Mouse (Mus musculus) stomach, embryonic 16.5 days (tissue): ENCODE measurements around the gene Olfr970. TPM values are rescaled to one million over a fixed set of nuclear protein-coding genes. Genes with fewer than 3 reads are reported as not detected.
"Not testable (repeated sequence)": the region's sequence is repeated elsewhere in the genome, so short reads cannot be mapped to it uniquely, and the experiment has no call there.

Source experiments
- ATAC-seq: fragments of 200-750 bp; cut with Nextera tagmentation; 2 replicates; pipeline ENCODE4 v1.8.0; 2017; ENCODE audit warnings: moderate number of reproducible peaks, moderate TSS enrichment; ENCODE audit not compliant: insufficient read depth, low FRiP score
- H3K27ac ChIP-seq: fragments of 300-500 bp; sonication (generic); 2 replicates; pipeline ENCODE4 v1.5.1; 2014; ENCODE audit warnings: low read length
- H3K27me3 ChIP-seq: fragments of 300-500 bp; sonication (generic); 2 replicates; pipeline ENCODE4 v1.6.1; 2014; ENCODE audit warnings: low read length, control low read depth, mixed read lengths; ENCODE audit not compliant: control insufficient read depth, insufficient read depth
- H3K36me3 ChIP-seq: fragments of 300-500 bp; sonication (generic); 2 replicates; pipeline ENCODE4 v1.6.1; 2014; ENCODE audit warnings: low read length; ENCODE audit not compliant: control insufficient read depth, insufficient read depth
- H3K4me1 ChIP-seq: fragments of 300-500 bp; sonication (generic); 2 replicates; pipeline ENCODE4 v1.6.1; 2014; ENCODE audit warnings: low read length, control low read depth, mixed read lengths; ENCODE audit not compliant: control insufficient read depth, insufficient read depth
- H3K4me2 ChIP-seq: fragments of 300-500 bp; sonication (generic); 2 replicates; pipeline ENCODE4 v1.6.1; 2014; ENCODE audit warnings: low read depth, low read length, mixed read lengths
- H3K4me3 ChIP-seq: fragments of 300-500 bp; sonication (generic); replicated peaks from 2 replicates; pipeline ENCODE4 v1.5.1; 2014; ENCODE audit warnings: mild to moderate bottlenecking, low read length
- H3K9ac ChIP-seq: fragments of 300-500 bp; sonication (generic); 2 replicates; pipeline ENCODE4 v1.6.1; 2014; ENCODE audit warnings: low read length
- H3K9me3 ChIP-seq: fragments of 300-500 bp; sonication (generic); replicated peaks from 2 replicates; pipeline ENCODE4 v1.6.1; 2016; ENCODE audit warnings: low read length, control low read depth; ENCODE audit not compliant: control insufficient read depth
- WGBS: fragments of 180-500 bp; shearing (Covaris S2); extraction: QIAGEN DNeasy Blood & Tissue Kit; methylation state at CpG from one replicate; pipeline ENCODE4 v1.1.7; 2014; 5-methylcytosine and 5-hydroxymethylcytosine counted together
- polyA plus RNA-seq: library from polyadenylated mRNA; unstranded; fragments of >200 nt; fragmentation: Nextera tagmentation; extraction: Ambion mirVana; gene quantifications from 2 replicates; pipeline ENCODE4 v1.2.1, GENCODE M21; 2015

Gene Olfr970
- not detected in 2 replicates for polyA plus RNA-seq

DNA sequence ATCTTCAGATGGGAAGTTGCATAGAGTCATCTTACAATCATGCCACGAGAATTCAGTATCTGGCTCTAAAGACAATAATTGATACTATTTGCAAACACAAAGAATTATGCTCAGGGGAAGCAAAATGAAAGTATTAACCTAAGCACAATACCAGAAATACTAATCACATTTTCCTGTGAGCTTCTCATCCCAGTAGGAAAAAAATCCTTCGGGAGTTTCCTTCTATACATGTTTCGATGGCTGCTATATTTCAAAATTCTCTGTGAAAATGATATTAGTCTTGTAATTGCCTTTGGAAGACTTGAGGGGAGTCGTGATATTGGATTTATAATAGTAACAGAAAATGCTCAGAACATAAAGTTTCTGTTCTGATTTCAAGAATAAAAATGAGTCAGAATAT lies at the start of gene Olfr970:
Gene Olfr970 (plus strand): TSS at position 301 of the 400 bp plus-strand sequence.
- Histone ChIP-seq H3K36me3 (no peaks in the 10 kb centered on the region), H3K4me2 (no peak within 1 kb of the TSS), H3K9ac (no peak within 1 kb of the TSS), H3K27me3 (no peaks in the 10 kb centered on the region), H3K9me3 (no peaks in the 10 kb centered on the region), H3K4me3 (no peak within 1 kb of the TSS), H3K27ac (no peak within 1 kb of the TSS), H3K4me1 (no peaks in the 10 kb centered on the region)
- 78% methylated on average over 4 of the region's 4 CpGs for WGBS
- ATAC-seq: no peak

GRCm38 (mm10) chr9:39783153-39783552 lies 25.5 kb upstream of the Olfr970 start, which contains the start of gene Olfr968:
Gene Olfr968 (minus strand): TSS chr9:39783253.
- no peak within 1 kb of the TSS for H3K27ac ChIP-seq
- no peak within 1 kb of the TSS for H3K4me2 ChIP-seq
- H3K4me1 ChIP-seq: no peaks in the 10 kb centered on the region
- H3K4me3 ChIP-seq: no peak within 1 kb of the TSS
- H3K9ac ChIP-seq: no peak within 1 kb of the TSS
- WGBS: 76% methylated on average over 1 of the region's 1 CpGs
- ATAC-seq: no peak
- H3K27me3 ChIP-seq: no peaks in the 10 kb centered on the region
- H3K9me3 ChIP-seq: no peaks in the 10 kb centered on the region
- H3K36me3 ChIP-seq: no peaks in the 10 kb centered on the region

DNA sequence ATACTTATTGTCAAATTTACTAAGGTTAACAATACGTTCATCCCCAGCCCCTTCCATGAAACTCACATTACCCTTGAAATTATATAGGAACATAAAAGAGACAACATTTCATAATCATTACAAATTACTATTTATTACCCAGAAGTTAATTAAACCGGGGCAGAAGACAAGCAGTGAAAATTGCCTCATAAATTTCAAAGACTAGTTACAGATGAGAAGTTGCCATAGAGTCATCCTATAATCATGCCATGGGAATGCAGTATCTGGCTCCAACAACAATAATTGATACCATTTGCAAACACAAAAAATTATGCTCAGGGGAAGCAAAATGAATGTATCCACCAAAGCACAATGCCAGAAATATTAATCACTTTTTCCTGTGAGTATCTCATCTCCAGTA lies 18.1 kb upstream of the Olfr970 start, which contains the start of gene Olfr969:
Gene Olfr969 (plus strand): TSS at position 388 of the 400 bp plus-strand sequence.
- Histone ChIP-seq H3K4me3 (no peak within 1 kb of the TSS), H3K27ac (no peak within 1 kb of the TSS), H3K27me3 (no peaks in the 10 kb centered on the region), H3K4me1 (no peaks in the 10 kb centered on the region), H3K9ac (no peak within 1 kb of the TSS), H3K4me2 (no peak within 1 kb of the TSS), H3K9me3 (no peaks in the 10 kb centered on the region), H3K36me3 (no peaks in the 10 kb centered on the region)
- 74% methylated on average over 2 of the region's 2 CpGs for WGBS
- ATAC-seq: no peak

- not testable (repeated sequence) for H3K27me3 ChIP-seq, H3K36me3 ChIP-seq, H3K27ac ChIP-seq, H3K4me2 ChIP-seq, ATAC-seq, H3K4me1 ChIP-seq, H3K9me3 ChIP-seq, H3K4me3 ChIP-seq, H3K9ac ChIP-seq
- 94% methylated on average over 1 of the region's 2 CpGs for WGBS
These were observed 27.9 kb downstream of the Olfr970 start, which contains the start of gene Olfr971 for GRCm38 (mm10) chr9:39836576-39836975. Gene Olfr971 (plus strand): TSS chr9:39836876.

GRCm38 (mm10) chr9:39866122-39866521 lies 57.5 kb downstream of the Olfr970 start, which contains the start of gene Olfr972:
Gene Olfr972 (plus strand): TSS chr9:39866422.
- no peaks in the 10 kb centered on the region for H3K9me3 ChIP-seq
- no peaks in the 10 kb centered on the region for H3K4me1 ChIP-seq
- H3K27me3 ChIP-seq: no peaks in the 10 kb centered on the region
- ATAC-seq: no peak
- 70% methylated on average over 2 of the region's 2 CpGs for WGBS
- H3K9ac ChIP-seq: no peak within 1 kb of the TSS
- H3K4me2 ChIP-seq: no peak within 1 kb of the TSS
- no peaks in the 10 kb centered on the region for H3K36me3 ChIP-seq
- H3K4me3 ChIP-seq: no peak within 1 kb of the TSS
- H3K27ac ChIP-seq: no peak within 1 kb of the TSS

Other genes with a start within 250 kb of the Olfr970 start
- not detected in 2 replicates for gene Olfr959, start 233.3 kb upstream of the Olfr970 start, polyA plus RNA-seq
- 30.5 and 40.5 TPM in 2 replicates for gene AW551984, start 204.5 kb upstream of the Olfr970 start, polyA plus RNA-seq
- gene Olfr148, start 198.2 kb upstream of the Olfr970 start, polyA plus RNA-seq: not detected in 2 replicates
- gene Olfr960, start 187.5 kb upstream of the Olfr970 start, polyA plus RNA-seq: not detected in 2 replicates
- not detected in 2 replicates for gene Olfr961, start 163.8 kb upstream of the Olfr970 start, polyA plus RNA-seq
- not detected in 2 replicates for gene Olfr963, start 141.7 kb upstream of the Olfr970 start, polyA plus RNA-seq
- not detected in 2 replicates for gene Olfr149, start 101.7 kb upstream of the Olfr970 start, polyA plus RNA-seq
- gene Olfr965, start 97.5 kb upstream of the Olfr970 start, polyA plus RNA-seq: not detected in 2 replicates
- gene Olfr150, start 77.9 kb upstream of the Olfr970 start, polyA plus RNA-seq: not detected in 2 replicates
- gene Olfr967, start 62.6 kb upstream of the Olfr970 start, polyA plus RNA-seq: not detected in 2 replicates
- gene Olfr968, start 25.6 kb upstream of the Olfr970 start, polyA plus RNA-seq: not detected in 2 replicates
- not detected in 2 replicates for gene Olfr969, start 17.9 kb upstream of the Olfr970 start, polyA plus RNA-seq
- gene Olfr971, start 28.0 kb downstream of the Olfr970 start, polyA plus RNA-seq: not detected in 2 replicates
- not detected in 2 replicates for gene Olfr972, start 57.6 kb downstream of the Olfr970 start, polyA plus RNA-seq
- not detected in 2 replicates for gene Olfr229, start 98.5 kb downstream of the Olfr970 start, polyA plus RNA-seq
- not detected in 2 replicates for gene Olfr974, start 128.6 kb downstream of the Olfr970 start, polyA plus RNA-seq
- not detected in 2 replicates for gene Olfr975, start 143.2 kb downstream of the Olfr970 start, polyA plus RNA-seq
- gene Olfr976, start 152.3 kb downstream of the Olfr970 start, polyA plus RNA-seq: not detected in 2 replicates
- gene Olfr978, start 183.3 kb downstream of the Olfr970 start, polyA plus RNA-seq: not detected in 2 replicates
- not detected in 2 replicates for gene Olfr979, start 194.6 kb downstream of the Olfr970 start, polyA plus RNA-seq
- not detected in 2 replicates for gene Olfr980, start 200.7 kb downstream of the Olfr970 start, polyA plus RNA-seq
- gene Olfr981, start 212.6 kb downstream of the Olfr970 start, polyA plus RNA-seq: not detected in 2 replicates